Mouse (Mus musculus) frontal cortex, postnatal 36 days (tissue): ENCODE data around the gene Atp2a2.

ENCODE experiments used
- DNase-seq, 2 experiments: peaks; one replicate each; pipeline ENCODE4 v3.0.0; 2022; ENCODE audit warnings: low spot score in 2 of 2

The Atp2a2 gene

GRCm38 (mm10) chr5:122502077-122502941, at the start of gene Atp2a2:
Gene Atp2a2 (minus strand): TSS chr5:122502225.
- DNase-seq, result peak; percentile 89 to 90

- no peak for DNase-seq
Observed at GRCm38 (mm10) chr5:122550460-122550859, 48.4 kb upstream of the Atp2a2 start.

DNA sequence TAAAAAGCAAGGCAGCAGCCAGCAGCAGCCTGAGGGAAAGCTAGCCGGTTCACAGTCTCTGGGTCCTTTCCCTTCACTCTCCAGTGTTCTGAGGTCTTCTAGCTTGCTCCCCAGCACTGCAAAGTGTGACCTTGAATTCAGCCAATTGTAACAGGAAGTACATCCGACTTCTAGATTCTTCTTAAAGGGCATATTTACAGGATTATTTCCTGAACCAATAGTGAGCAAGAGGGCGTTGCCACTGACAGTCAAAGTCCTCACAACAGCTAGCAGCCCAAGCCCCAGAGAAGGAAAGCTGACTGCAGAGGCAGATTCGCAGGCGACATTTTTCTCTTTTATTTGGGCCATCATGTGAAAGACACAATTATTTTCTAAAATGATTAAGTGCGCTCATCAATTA, 46.6 kb upstream of the Atp2a2 start:
- no peak for DNase-seq

GRCm38 (mm10) chr5:122547810-122548209, 45.8 kb upstream of the Atp2a2 start:
- no peak for DNase-seq

GRCm38 (mm10) chr5:122547251-122547714, 45.3 kb upstream of the Atp2a2 start:
- DNase-seq, result peak; percentile 45 to 47

GRCm38 (mm10) chr5:122543392-122543791, 41.4 kb upstream of the Atp2a2 start:
- DNase-seq, result no peak

DNA sequence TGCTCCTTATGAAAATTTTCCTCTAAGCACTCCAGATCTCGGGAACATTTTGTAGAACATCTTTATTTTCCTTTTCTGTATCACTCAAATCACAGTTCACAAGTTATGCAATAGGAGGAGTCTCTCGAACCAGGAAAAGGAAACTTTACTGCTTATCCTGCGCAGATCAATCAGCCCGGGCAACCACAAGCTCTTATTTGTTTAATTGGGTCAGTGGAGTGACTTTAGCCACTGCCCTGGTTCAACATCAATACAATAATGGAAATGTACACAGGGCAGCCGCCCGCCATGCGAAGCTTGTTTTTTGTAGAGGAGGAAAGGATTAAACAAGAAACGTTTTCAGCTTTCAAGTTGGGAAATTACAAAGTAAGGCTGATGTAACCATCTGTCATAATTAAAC, 39.8 kb upstream of the Atp2a2 start:
- DNase-seq, result no peak

- DNase-seq, result no peak
Observed at GRCm38 (mm10) chr5:122538077-122538476, 36.1 kb upstream of the Atp2a2 start.

- no peak for DNase-seq
Observed at GRCm38 (mm10) chr5:122537654-122538053, 35.6 kb upstream of the Atp2a2 start.

GRCm38 (mm10) chr5:122533884-122534283, 31.9 kb upstream of the Atp2a2 start:
- no peak for DNase-seq

GRCm38 (mm10) chr5:122529913-122530604, 28.0 kb upstream of the Atp2a2 start:
- DNase-seq, result no peak

DNA sequence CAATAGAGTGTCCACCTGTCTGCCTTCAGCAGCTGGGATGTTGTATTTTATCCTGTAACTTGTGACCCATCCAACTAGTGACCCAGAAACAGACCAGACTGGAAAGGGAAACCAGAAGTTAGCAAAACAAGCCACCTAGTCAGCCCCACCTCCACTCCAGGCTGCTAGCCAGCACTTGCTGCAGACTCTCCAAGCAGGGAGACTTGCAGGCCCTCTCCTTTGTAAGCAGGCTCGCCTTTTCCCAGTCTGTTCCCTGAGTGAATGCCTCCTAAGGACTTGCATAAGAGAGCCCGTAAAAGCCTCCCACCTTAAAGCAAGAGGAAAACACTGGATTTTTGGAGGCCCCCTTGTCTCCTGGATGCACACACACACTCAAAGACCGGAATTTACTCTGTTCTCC, 27.3 kb upstream of the Atp2a2 start:
- peak; percentile 47 to 69 for DNase-seq

GRCm38 (mm10) chr5:122528591-122528990, 26.6 kb upstream of the Atp2a2 start:
- no peak for DNase-seq

GRCm38 (mm10) chr5:122527761-122528160, 25.7 kb upstream of the Atp2a2 start:
- no peak for DNase-seq

GRCm38 (mm10) chr5:122526878-122527730, 25.1 kb upstream of the Atp2a2 start:
- DNase-seq, result no peak

- DNase-seq, result peak in 1 of 2 experiments; percentile 55
Observed at GRCm38 (mm10) chr5:122526405-122526804, 24.4 kb upstream of the Atp2a2 start.

DNA sequence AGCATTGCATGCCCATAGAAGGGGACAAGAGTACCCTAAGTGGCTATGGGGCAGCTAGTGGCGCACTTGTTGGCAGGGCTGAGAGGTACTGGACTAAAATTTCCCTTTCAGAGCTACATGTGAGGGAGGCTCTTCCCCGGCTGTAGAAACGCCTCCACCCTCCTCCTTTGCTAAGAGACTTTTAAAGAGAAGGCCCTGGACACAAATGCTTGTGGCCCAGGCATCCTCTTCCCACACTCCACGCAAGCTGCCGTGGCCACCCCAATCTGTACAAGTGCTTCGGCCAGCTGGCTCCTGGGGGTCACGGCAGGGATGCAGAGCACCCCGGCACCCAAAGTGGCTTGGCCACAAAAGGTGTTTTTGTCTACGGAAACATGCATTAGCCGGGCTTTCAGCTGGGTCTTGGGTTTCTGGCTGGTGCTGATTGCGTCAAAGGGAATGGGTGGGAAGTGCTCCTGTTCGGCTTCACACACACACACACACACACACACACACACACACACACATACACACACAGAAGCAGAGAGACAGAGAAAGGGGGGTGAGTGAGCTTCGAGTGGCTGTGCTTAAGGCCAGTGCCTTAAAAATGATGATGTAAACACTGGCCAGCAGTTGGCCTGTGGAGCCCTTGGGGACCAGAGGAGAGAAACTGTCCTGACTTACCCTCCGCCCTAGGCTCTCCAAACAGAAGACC, 23.4 kb upstream of the Atp2a2 start:
- DNase-seq, result no peak

DNA sequence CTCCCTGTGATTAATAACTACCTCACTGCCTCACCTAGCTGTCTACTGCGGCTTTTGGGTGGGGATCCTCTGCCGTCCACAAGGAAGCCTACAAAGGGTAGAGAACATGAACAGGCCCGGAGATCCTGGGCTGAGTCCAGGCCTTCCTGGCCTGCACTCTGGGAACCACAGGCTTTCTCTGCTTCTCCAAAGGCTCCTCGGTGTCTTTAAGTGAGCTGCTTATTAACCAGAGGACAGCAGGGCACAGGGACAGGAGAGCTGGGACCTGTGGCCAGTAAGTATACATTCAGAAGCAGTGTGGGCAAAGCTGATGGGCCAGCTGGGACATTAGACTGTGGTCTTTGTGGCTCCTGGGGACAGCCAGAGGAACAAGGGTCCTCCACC, 22.8 kb upstream of the Atp2a2 start:
- DNase-seq, result no peak

- no peak for DNase-seq
Observed at GRCm38 (mm10) chr5:122524244-122524643, 22.2 kb upstream of the Atp2a2 start.

- no peak for DNase-seq
Observed at GRCm38 (mm10) chr5:122521130-122521473, 19.1 kb upstream of the Atp2a2 start.
